Mouse (Mus musculus) testis, postnatal 14 days (tissue): Measurements from ENCODE around the gene Olfr1494.

Source experiments
- DNase-seq: peaks from one replicate; pipeline ENCODE4 v3.0.0; 2021; ENCODE audit warnings: low spot score

Olfr1494 gene

GRCm38 (mm10) chr19:13739428-13739827 is at the start of gene Olfr1494:
Gene Olfr1494, plus strand, starts transcription at chr19:13739728.
- DNase-seq = no peak

- no peak for DNase-seq
Measured at GRCm38 (mm10) chr19:13696968-13697367, 42.6 kb upstream of the Olfr1494 start, which contains the start of gene Olfr1491. Gene Olfr1491, plus strand, starts transcription at chr19:13697268.

- no peak for DNase-seq
Measured at GRCm38 (mm10) chr19:13722978-13723377, 16.6 kb upstream of the Olfr1494 start, which contains the start of gene Olfr1493-ps1. Gene Olfr1493-ps1, plus strand, starts transcription at chr19:13723278.

GRCm38 (mm10) chr19:13749366-13749765 is 9.8 kb downstream of the Olfr1494 start:
- no peak for DNase-seq

- DNase-seq = no peak
Measured at GRCm38 (mm10) chr19:13764306-13764705, 24.8 kb downstream of the Olfr1494 start, which contains the start of gene Olfr1495. Gene Olfr1495, plus strand, starts transcription at chr19:13764606.

- DNase-seq = no peak
Measured at GRCm38 (mm10) chr19:13768565-13769276, 29.2 kb downstream of the Olfr1494 start.

- DNase-seq = no peak
Measured at GRCm38 (mm10) chr19:13777578-13777977, 38.0 kb downstream of the Olfr1494 start, which contains the start of gene Olfr1496. Gene Olfr1496, plus strand, starts transcription at chr19:13777878.

GRCm38 (mm10) chr19:13798102-13798501 is 58.6 kb downstream of the Olfr1494 start, which contains the start of gene Olfr1497:
Gene Olfr1497, minus strand, starts transcription at chr19:13798202.
- DNase-seq = no peak
